Mouse (Mus musculus): Measurements from ENCODE around the gene Spaca9. TPM values are rescaled to one million over a fixed set of nuclear protein-coding genes. Genes with fewer than 3 reads are reported as not detected.

Spaca9 gene
- total RNA-seq, 1 experiment from 2014 or later = 0.93 TPM

DNA sequence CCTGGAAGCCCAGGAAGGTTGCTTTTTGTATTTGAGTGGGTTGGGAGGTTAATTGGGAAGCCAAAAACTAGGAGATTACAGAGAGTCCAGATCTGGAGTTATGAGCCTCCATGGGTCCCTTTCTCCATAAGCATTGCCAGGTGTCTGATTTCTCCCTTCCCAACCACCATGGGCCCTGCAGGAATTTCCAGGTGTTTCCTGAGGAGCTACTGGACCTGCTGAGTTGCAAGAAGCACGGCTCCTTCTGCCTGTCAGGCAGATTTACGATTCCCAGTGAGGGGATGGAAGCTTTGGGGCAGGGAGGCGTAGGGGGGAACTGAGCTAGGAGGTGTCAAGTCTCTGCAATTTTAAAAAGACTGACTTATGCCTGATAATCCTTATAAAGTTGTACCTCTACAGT, 33.7 kb downstream of the Spaca9 start:
- DNase-seq = no peak

DNA sequence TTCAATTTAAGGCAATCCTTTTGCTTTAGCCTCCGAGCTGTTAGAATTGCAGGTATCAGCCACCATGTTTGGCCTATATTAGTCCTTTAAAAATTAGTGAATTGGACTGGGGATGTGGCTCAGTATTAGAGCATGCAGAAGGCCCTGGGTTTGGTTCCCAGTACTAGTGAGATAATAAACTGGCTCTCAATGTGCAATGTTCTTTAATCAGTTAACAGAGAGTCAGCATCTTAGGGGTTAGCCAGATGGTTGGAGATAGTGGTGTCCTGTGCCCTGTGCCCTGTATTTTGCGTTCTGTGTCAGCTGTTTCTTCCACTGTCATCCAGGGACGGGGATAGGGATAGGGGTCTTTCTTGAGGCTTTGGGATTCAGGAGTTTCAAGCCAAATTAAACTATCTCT, 36.6 kb downstream of the Spaca9 start:
- DNase-seq = no peak

DNA sequence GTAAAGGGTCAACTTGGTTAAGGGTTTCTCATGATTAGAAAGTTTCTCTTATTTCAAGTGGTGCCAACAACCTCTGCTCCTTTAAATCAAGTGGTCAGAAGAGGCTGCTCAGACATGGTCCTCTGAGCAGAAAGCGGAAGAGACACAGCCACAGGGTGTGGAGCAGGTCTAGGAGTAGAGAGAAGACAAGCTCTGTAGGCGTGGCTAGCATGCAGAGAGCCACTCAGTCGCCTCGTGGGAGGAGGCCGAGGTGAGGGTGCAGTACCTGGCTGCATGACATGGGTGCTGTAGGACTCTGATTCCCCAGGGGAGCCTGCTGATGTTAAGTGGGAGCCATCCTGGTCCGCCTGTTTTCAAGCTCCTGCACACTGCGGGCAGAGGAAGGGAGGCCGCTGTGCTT, 43.3 kb downstream of the Spaca9 start:
- DNase-seq = no peak

DNA sequence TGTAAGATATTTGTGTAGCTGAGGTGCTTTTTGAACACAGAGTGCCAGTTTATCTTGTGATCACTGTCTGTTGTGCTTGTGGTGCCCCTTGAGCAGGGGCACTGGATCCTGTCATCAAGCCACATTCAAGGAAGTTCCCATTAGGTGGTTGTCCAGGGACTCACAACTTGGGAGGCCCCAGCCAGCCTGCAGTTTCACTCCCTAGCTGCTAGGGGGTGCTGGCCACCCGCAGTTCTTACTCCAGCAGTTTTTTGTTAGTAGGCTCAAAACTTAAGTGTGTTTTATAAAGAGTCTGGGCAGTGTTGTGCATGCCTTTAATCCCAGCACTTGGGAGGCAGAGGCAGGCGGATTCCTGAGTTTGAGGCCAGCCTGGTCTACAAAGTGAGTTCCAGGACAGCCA, 45.2 kb downstream of the Spaca9 start:
- DNase-seq = peak; percentile 53

DNA sequence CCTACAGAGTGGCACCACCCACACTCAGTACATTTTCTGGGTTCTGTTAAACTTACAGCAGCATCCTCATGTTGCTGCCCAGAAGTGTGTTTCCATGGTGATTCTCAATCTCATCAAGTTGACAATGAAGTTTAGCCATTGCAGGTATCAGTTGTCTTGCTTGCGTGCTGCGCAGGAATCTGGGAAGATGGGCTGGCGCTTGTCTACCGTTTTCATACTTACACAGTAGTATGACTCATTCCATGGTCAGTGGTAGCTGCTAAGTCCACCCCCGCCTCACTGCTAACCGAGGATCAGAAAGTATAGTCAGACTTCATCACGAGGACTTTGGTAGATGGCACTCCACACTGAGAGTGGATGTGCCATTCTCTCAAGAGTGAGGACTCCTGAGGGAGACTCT, 46.2 kb downstream of the Spaca9 start:
- DNase-seq = no peak

DNA sequence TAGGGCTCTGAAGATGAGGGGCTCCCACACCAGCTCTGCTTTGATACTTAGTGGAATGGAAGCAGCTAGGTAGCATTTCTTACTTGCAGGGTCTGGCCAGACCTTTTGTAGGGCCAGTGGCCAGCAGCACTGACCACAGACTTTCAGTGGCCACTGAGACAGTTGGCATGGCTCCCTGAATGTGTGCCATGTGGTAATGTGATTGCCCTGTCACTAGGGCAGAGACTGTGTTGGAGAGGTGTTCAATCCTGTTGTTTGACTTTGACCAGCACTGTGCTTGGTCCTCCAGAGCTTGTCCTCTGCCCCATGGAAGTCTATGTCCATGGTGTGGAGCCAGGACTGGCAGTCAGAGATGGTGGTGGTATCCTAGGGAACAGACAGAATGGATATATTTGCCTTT, 49.0 kb downstream of the Spaca9 start:
- peak; percentile 55 for DNase-seq

DNA sequence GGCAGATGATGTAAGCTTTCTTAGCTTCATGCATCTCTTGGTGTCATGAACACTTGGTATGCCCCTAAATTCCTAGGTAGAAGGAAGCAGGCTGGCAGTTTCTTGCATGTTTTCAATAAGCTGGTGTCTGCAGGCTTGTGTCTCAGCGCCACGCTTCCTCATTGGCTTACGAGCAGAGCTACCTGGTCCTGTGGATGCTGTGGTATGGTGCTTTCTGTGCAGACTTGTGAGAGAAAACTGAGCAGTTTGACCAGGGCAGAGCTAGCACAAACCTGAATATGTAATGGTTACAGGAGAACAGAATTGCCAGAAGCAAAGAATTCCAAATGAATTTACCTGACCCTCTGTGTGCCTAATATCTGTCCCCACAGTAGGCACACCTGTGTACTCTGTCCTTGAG, 56.4 kb downstream of the Spaca9 start:
- no peak for DNase-seq

Small RNA genes within 50 kb of the gene (microRNA-seq; reads per million reads assigned to microRNA genes)
- gene Mir3088 = 0.38 to 3.4 reads per million in 2 experiments

Other genes starting within 250 kb of the Spaca9 start
- 0.93 TPM in 1 of 2 replicates, not detected in the other for gene 1700007K13Rik, start 233.4 kb downstream of the Spaca9 start, total RNA-seq (2021)
- 70.8 and 73.7 TPM in 2 replicates for gene Mrps2, start 231.7 kb downstream of the Spaca9 start, total RNA-seq (2021)
- gene Gbgt1, start 202.8 kb downstream of the Spaca9 start, total RNA-seq (2021) = 3.3 and 5.1 TPM in 2 replicates
- gene Gm10134, start 193.6 kb downstream of the Spaca9 start, total RNA-seq (2021) = 1.1 and 3.2 TPM in 2 replicates
- 27.0 and 35.9 TPM in 2 replicates for gene Ralgds, start 186.6 kb downstream of the Spaca9 start, total RNA-seq (2021)
- gene Cel, start 136.3 kb downstream of the Spaca9 start, total RNA-seq (2021) = 0.15 TPM in 1 of 2 replicates, not detected in the other
- gene Gtf3c5, start 116.0 kb downstream of the Spaca9 start, total RNA-seq (2021) = 18.7 and 18.9 TPM in 2 replicates
- 2.1 TPM in 1 of 2 replicates, not detected in the other for gene Gfi1b, start 77.7 kb downstream of the Spaca9 start, total RNA-seq (2021)
- 16.5 and 19.3 TPM in 2 replicates for gene Tsc1, start 58.5 kb downstream of the Spaca9 start, total RNA-seq (2021)
- not detected in 2 replicates for gene Ak8, start 437 bp upstream of the Spaca9 start, total RNA-seq (2021)
- 28.4 and 30.6 TPM in 2 replicates for gene Gtf3c4, start 140.6 kb upstream of the Spaca9 start, total RNA-seq (2021)
- gene Ddx31, start 140.7 kb upstream of the Spaca9 start, total RNA-seq (2021) = 7.7 and 9.5 TPM in 2 replicates
- gene Barhl1, start 216.9 kb upstream of the Spaca9 start, total RNA-seq (2021) = 0.26 TPM in 1 of 2 replicates, not detected in the other

Measured in adrenal gland, postnatal 14 days (tissue).